Mouse (Mus musculus) hematopoietic stem cell, adult 5-6 weeks (primary cell): ENCODE measurements at regions not wholly inside any gene's neighbourhood (a gene's known extent, or its start where the extent isn't known, plus 50 kb on each side); places are given as distances from the start of the nearest gene placed in this dataset.
A peak's percentile ranks its signal among the peaks of the same experiment; 100 is the strongest.

Experiments
- ATAC-seq, 2 experiments: fragments of 125-278 bp in 1 of 2; replicated peaks in 1 of 2; 2 replicates each; pipeline ENCODE4 v1.8.0; 2016 to 2017; ENCODE audit warnings: inconsistent platforms in 2 of 2, mild to moderate bottlenecking in 2 of 2, moderate number of reproducible peaks in 2 of 2, low read depth in 1 of 2, moderate TSS enrichment in 1 of 2; ENCODE audit not compliant: low FRiP score in 2 of 2, poor library complexity in 2 of 2, severe bottlenecking in 2 of 2, insufficient read depth in 1 of 2, low TSS enrichment in 1 of 2

- peak; percentile 32 to 59; a peak in 3 of 4 replicates for ATAC-seq
These were observed 66.8 kb upstream of the Zbtb20 start for GRCm38 (mm10) chr16:42808864-42809263.

DNA sequence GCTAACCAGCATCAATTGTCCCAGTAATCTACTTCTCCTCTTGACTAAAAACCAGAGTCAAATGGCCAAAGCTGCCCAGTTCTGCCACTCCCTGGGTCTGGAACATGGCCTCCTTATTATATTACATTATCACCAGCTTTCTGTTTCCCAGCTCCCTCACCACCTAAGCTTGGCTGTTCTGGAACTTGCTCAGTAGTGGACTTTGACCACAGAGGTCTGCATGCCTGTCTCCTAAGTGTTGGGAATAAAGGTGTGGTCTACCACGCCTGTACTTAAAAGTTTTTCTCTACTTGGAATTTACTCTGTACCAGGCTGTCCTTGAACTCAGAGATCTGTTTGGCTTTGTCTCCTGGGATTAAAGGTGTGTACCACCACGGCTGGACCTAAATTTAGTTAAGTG lies 68.1 kb upstream of the Zbtb20 start:
- ATAC-seq = no peak

GRCm38 (mm10) chr16:42803609-42804008 lies 72.1 kb upstream of the Zbtb20 start:
- no peak for ATAC-seq

GRCm38 (mm10) chr16:42792571-42792970 lies 83.1 kb upstream of the Zbtb20 start:
- ATAC-seq = no peak

DNA sequence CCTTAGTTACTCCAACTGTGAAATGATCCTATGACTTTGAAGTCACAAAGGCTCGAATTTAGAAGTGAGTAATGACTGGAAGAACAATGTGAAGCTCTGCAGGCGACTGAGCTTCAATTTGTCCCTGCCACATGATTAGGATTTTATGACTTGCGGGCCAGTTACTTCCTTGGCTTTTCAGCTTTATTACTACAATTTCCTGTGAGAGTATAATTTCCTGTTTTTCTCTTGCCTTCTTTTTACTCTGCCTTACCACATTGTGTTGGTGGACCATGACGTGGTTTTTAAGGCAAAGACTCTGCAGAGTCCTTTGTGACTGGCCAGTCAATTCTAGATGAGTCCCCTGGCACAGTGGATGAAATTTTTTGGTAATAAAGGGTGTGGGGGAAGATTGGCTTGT lies 91.0 kb upstream of the Zbtb20 start:
- peak; percentile 27 to 64; a peak in 1 of 4 replicates for ATAC-seq

GRCm38 (mm10) chr16:42784031-42784430 lies 91.7 kb upstream of the Zbtb20 start:
- no peak for ATAC-seq

DNA sequence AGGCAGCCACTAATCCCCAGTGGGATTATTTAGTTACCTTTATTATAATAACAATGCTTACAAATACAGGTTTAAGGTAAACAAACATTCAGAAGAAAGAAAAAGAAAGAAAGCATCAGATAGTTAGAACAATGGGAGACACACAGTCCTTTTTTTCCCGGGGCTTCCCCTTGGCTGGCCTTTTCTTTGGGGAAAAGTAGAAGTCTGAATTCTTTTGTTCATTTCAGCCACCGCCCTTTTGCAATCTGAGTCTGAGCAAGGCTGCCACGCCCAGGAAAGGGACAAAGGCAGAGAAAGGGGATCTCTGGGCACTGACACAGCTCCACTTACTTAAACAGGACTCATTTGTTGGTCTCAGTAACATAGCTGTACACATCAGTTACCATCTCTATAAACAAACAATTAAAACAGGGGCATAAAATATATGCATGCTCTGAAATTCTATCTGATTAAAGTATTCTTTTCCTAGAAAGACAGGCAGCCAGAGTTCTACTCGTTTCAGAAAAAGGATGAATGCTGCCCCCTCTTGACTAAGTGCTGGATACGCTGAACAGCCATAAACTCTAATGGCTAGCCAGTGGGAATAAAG lies 93.5 kb upstream of the Zbtb20 start:
- ATAC-seq = peak; percentile 42 to 67; a peak in 2 of 4 replicates

GRCm38 (mm10) chr16:42781096-42782071 lies 94.3 kb upstream of the Zbtb20 start:
- no peak for ATAC-seq

- ATAC-seq = no peak
These were observed 95.7 kb upstream of the Zbtb20 start for GRCm38 (mm10) chr16:42779957-42780356.

GRCm38 (mm10) chr16:42772640-42773039 lies 103.0 kb upstream of the Zbtb20 start:
- peak in 1 of 2 experiments; percentile 53; a peak in 1 of 4 replicates for ATAC-seq

GRCm38 (mm10) chr16:42770199-42770598 lies 105.5 kb upstream of the Zbtb20 start:
- ATAC-seq = no peak

DNA sequence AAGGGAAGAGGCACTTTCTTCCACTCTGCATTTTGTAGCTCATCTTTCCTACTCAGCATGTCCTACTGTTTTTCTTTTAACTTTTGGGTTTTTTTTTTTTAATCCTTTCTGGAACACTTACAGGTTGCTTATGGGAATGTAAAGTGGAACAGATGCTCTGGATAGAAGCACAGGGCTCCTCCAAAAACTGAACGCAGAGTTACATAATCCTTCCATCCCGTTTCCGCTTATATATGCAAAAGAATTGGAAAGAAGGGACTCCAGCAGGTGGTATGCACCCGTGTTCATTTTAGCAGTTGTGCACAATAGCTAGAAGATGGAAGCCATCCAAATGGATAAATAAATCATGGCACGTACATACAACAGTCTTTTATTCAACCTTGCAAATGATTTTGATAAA lies 127.0 kb upstream of the Zbtb20 start:
- no peak for ATAC-seq

GRCm38 (mm10) chr16:42745943-42746675 lies 129.6 kb upstream of the Zbtb20 start:
- no peak for ATAC-seq

- ATAC-seq = no peak
These were observed 132.1 kb upstream of the Zbtb20 start for GRCm38 (mm10) chr16:42743538-42743937.

DNA sequence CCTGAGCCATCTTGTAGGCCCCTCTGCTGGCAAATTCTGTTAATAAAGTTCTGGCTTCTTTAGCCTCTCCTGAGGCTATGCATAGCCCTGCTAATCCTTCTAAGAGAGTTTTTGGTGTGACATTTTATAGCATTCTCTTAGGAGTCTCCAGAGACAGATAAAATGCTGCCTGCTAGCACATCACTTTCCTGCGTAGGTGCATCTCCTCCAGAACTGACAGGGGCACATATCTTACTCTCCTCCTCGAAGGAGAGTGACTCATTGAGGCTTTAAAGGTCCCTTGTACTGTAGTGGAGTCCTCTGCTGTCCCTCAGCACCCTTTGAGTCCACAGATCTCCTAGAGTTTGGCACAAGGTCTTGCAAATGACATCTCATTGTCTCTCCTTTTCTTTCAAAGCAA lies 132.6 kb upstream of the Zbtb20 start:
- ATAC-seq = no peak

DNA sequence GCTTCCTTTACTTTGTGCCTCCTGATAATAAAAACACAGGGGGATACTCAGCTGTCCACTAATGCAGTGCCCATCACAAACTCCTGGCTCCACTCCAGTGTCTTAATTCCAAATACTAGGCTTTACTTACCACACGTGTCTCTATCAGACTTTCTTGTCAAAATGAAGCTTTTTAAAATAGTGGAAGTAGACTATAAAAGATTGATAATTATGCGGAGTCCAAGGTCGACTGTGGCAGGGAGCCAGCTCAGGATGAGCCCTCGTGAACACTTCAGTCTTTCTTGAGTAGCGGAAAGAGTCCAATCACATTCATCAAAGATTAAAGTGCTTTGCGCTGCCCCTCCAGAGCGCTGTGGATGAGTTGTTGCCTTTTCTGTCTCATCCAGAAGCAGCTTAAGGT lies 147.9 kb upstream of the Zbtb20 start:
- no peak for ATAC-seq

GRCm38 (mm10) chr16:42719915-42720314 lies 155.8 kb upstream of the Zbtb20 start:
- no peak for ATAC-seq

DNA sequence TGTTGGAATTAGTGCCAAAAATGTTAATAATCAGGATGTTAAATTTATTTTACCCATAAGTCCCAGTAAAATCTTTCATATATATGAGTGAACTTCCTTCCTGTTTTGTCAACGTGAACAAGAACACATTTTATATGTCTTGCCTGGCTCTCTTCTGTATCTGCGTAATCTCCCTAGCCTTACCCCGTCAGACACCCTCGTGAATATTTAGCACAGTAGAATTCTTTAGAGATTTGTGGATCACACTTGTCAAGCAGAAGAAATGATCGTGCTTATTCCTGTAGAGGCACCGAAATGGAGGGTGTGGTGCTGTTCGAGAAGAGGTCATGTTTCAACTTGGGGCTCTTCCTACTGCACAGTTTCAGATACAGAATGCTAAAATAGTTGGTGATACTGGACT lies 157.2 kb upstream of the Zbtb20 start:
- ATAC-seq = no peak
